Mouse (Mus musculus) liver, embryonic 14 days (tissue): ENCODE data around the gene Serpinb6c. TPM values are rescaled to one million over a fixed set of nuclear protein-coding genes. Genes with fewer than 3 reads are reported as not detected.

Source experiments
- polyA plus RNA-seq: library from polyadenylated mRNA; depleted of rRNA; stranded (reverse); fragments of >200 nt; gene quantifications from 2 replicates; pipeline ENCODE4 v1.2.3, GENCODE M21; 2012; rRNA removed

Gene Serpinb6c
- polyA plus RNA-seq: not detected in 2 replicates

GRCm38 (mm10) chr13:33905176-33905954 is at the start of gene Serpinb6c:
Gene Serpinb6c, minus strand, starts transcription at chr13:33905708.

GRCm38 (mm10) chr13:33843308-33843707 is 62.2 kb downstream of the Serpinb6c start, which contains the start of gene Serpinb6e:
Gene Serpinb6e, minus strand, starts transcription at chr13:33843408.

Other genes with a start within 250 kb of the Serpinb6c start
- not detected in 2 replicates for gene Serpinb6d, start 244.3 kb downstream of the Serpinb6c start, polyA plus RNA-seq
- not detected in 2 replicates for gene Serpinb6e, start 62.3 kb downstream of the Serpinb6c start, polyA plus RNA-seq
- 12.7 and 14.1 TPM in 2 replicates for gene Nqo2, start 59.0 kb upstream of the Serpinb6c start, polyA plus RNA-seq
- gene Ripk1, start 96.7 kb upstream of the Serpinb6c start, polyA plus RNA-seq: 4.9 and 5.6 TPM in 2 replicates
- gene Serpinb6a, start 97.1 kb upstream of the Serpinb6c start, polyA plus RNA-seq: 13.0 and 16.9 TPM in 2 replicates
- gene Bphl, start 131.9 kb upstream of the Serpinb6c start, polyA plus RNA-seq: 19.2 and 23.8 TPM in 2 replicates
- 66.4 and 73.3 TPM in 2 replicates for gene Tubb2a, start 172.3 kb upstream of the Serpinb6c start, polyA plus RNA-seq
- 2.0 and 6.3 TPM in 2 replicates for gene Tubb2b, start 224.8 kb upstream of the Serpinb6c start, polyA plus RNA-seq